Mouse (Mus musculus) left cerebral cortex, adult 8-10 months (tissue): ENCODE results near the gene Gtf3c4. TPM values are rescaled to one million over a fixed set of nuclear protein-coding genes. Genes with fewer than 3 reads are reported as not detected.
A peak's percentile ranks its signal among the peaks of the same experiment; 100 is the strongest.

Experiments
- DNase-seq, 2 experiments: peaks; one replicate each; pipeline ENCODE4 v3.0.0; 2022; ENCODE audit warnings: low spot score in 2 of 2
- total RNA-seq, 4 experiments: library from RNA; stranded (reverse); gene quantifications; 2 replicates each; pipeline ENCODE4 v1.2.4; 2022

Gene Gtf3c4
- total RNA-seq, 4 experiments from 2014 or later, result 32.2 to 36.3 (median 34.0) TPM

- peak in 1 of 2 experiments; percentile 9 for DNase-seq
These were observed 36.8 kb downstream of the Gtf3c4 start for GRCm38 (mm10) chr2:28803406-28803805.

- no peak for DNase-seq
These were observed 40.6 kb downstream of the Gtf3c4 start for GRCm38 (mm10) chr2:28799575-28799974.

- DNase-seq, result no peak
These were observed 41.8 kb downstream of the Gtf3c4 start for GRCm38 (mm10) chr2:28798390-28798789.

GRCm38 (mm10) chr2:28797490-28798106 is 42.6 kb downstream of the Gtf3c4 start:
- DNase-seq, result no peak

- DNase-seq, result no peak
These were observed 43.9 kb downstream of the Gtf3c4 start for GRCm38 (mm10) chr2:28796298-28796697.

GRCm38 (mm10) chr2:28794623-28795022 is 45.5 kb downstream of the Gtf3c4 start:
- DNase-seq, result no peak

- DNase-seq, result peak in 1 of 2 experiments; percentile 10
These were observed 47.1 kb downstream of the Gtf3c4 start for GRCm38 (mm10) chr2:28792931-28793610.

- DNase-seq, result no peak
These were observed 53.0 kb downstream of the Gtf3c4 start for GRCm38 (mm10) chr2:28787067-28787619.

- no peak for DNase-seq
These were observed 53.6 kb downstream of the Gtf3c4 start for GRCm38 (mm10) chr2:28786355-28787066.

GRCm38 (mm10) chr2:28781310-28781709 is 58.9 kb downstream of the Gtf3c4 start:
- no peak for DNase-seq

- no peak for DNase-seq
These were observed 60.0 kb downstream of the Gtf3c4 start for GRCm38 (mm10) chr2:28780001-28780782.

GRCm38 (mm10) chr2:28776728-28777127 is 63.4 kb downstream of the Gtf3c4 start:
- no peak for DNase-seq

GRCm38 (mm10) chr2:28774073-28774472 is 66.1 kb downstream of the Gtf3c4 start:
- DNase-seq, result no peak

Other genes starting within 250 kb of the Gtf3c4 start
- gene Gfi1b, start 218.4 kb downstream of the Gtf3c4 start, total RNA-seq, result not detected
- 10 to 100 TPM; 54.1 to 61.6 (median 57.4) TPM for gene Tsc1, start 199.1 kb downstream of the Gtf3c4 start, total RNA-seq
- 1 to 10 TPM in 2 of 4 experiments, under 1 TPM in 2; 0.55 to 2.1 (median 1.1) TPM for gene Spaca9, start 140.6 kb downstream of the Gtf3c4 start, total RNA-seq
- 1 to 10 TPM; 1.7 to 2.6 (median 2.4) TPM for gene Ak8, start 140.2 kb downstream of the Gtf3c4 start, total RNA-seq
- 1 to 10 TPM; 7.6 to 9.7 (median 8.7) TPM for gene Ddx31, start within 50 bp of the Gtf3c4 start, total RNA-seq
- gene Barhl1, start 76.3 kb upstream of the Gtf3c4 start, total RNA-seq, result under 1 TPM in 2 of 4 experiments, not detected in 2; 0.14 to 0.55 TPM
- 1 to 10 TPM in 1 of 4 experiments, under 1 TPM in 3; 0.25 to 1.1 (median 0.48) TPM for gene Cfap77, start 214.7 kb upstream of the Gtf3c4 start, total RNA-seq
- 10 to 100 TPM in 2 of 4 experiments, 1 to 10 TPM in 2; 9.6 to 13.4 (median 10.2) TPM for gene Ttf1, start 219.9 kb upstream of the Gtf3c4 start, total RNA-seq